Mouse (Mus musculus): ENCODE measurements around the gene Fgd2. TPM values are rescaled to one million over a fixed set of nuclear protein-coding genes. Genes with fewer than 3 reads are reported as not detected.

The Fgd2 gene
- polyA plus RNA-seq, 1 experiment from 2014 or later = 8.9 TPM

DNA sequence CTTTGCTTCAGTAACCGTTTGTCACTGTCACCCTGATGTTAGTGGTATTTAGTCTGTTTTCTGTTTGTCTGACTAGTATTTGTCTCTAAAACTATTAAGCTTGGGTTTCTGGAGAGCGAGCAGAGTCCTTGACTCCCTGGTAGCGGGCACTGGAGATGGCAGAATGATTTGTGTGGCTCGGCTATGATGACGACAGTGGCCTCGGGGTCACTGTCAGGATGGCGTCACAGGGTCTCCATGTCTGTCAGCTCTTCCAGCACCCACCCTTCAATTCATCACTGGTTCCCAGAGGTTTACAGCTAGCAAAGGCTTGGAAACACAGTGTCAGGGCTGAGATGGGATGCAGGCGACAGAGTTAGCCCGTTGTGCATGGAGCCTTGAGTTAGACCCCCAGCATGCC lies 23.2 kb downstream of the Fgd2 start:
- 69% methylated on average over 9 of the region's 9 CpGs for WGBS (ENCODE audit: insufficient replicate concordance)
- H3K36me3 ChIP-seq (replicated peaks; ENCODE audit: insufficient read depth, low read length) = no peaks in the 10 kb centered on the region
- TF ChIP-seq EP300 (IDR thresholded peaks at IDR 0.05; ENCODE audit: low read depth) = no peak
- no peak for TF ChIP-seq CTCF (IDR thresholded peaks at IDR 0.05; ENCODE audit: low read depth)
- no peak for ATAC-seq
- H3K27ac ChIP-seq (ENCODE audit: low read depth) = peak overlapping the region; percentile 78
- no peaks in the 10 kb centered on the region for H3K27me3 ChIP-seq (ENCODE audit: insufficient read depth, low read length)
- H3K4me2 ChIP-seq (ENCODE audit: low read depth, low read length) = no peak overlapping the region
- H3K9ac ChIP-seq (replicated peaks) = no peak overlapping the region
- H3K4me1 ChIP-seq (ENCODE audit: insufficient read depth) = peaks cover 7% of the 10 kb centered on the region; the same call in 1 of the 2 replicates
- H3K9me3 ChIP-seq (ENCODE audit: low read length) = no peaks in the 10 kb centered on the region
- H3K4me3 ChIP-seq (ENCODE audit: low read depth, low read length) = no peak overlapping the region
- DNase-seq = no peak

DNA sequence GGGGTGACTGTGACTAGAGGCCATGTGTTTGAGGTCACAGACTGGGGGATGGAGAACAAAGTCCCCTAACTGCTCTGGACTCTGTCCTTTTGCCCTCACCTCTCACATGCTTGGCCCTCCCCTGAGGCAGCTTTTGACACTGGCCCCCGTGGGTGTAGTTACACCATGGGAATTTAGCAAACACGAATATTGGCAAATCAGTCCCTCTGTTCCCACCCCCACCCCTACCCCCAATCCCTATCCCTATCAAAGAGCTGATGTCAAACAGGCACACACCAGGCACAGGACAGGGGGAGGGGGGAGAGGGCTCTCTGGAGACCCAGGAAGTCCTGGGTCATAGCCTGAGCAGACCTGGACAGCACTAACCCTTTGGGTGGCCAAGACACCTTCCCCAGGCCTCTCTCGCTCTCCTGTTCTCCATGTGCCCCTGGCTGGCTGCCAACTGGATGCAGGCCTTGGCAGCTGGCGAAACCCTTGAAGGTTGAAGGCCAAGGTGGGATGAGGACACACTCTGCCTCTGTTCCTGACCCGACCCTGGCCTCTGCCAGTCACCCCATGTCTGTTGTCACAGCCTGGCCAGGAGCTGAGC lies 24.2 kb downstream of the Fgd2 start:
- Histone ChIP-seq H3K4me2 (ENCODE audit: low read depth, low read length) (peak overlapping the region; percentile 36; the same call in 1 of the 2 replicates), H3K27ac (ENCODE audit: low read depth) (peak overlapping the region; percentile 94), H3K9me3 (ENCODE audit: low read length) (no peaks in the 10 kb centered on the region), H3K4me1 (ENCODE audit: insufficient read depth) (peaks cover 7% of the 10 kb centered on the region; the same call in 1 of the 2 replicates), H3K27me3 (ENCODE audit: insufficient read depth, low read length) (no peaks in the 10 kb centered on the region), H3K36me3 (replicated peaks; ENCODE audit: insufficient read depth, low read length) (no peaks in the 10 kb centered on the region), H3K4me3 (ENCODE audit: low read depth, low read length) (no peak overlapping the region), H3K9ac (replicated peaks) (peak overlapping the region; percentile 23; the same call in 1 of the 2 replicates)
- ATAC-seq (peak; percentile 92), DNase-seq (peak; percentile 73)
- 44% methylated on average over 5 of the region's 5 CpGs for WGBS (ENCODE audit: insufficient replicate concordance)
- peak; percentile 73 for TF ChIP-seq EP300 (IDR thresholded peaks at IDR 0.05; ENCODE audit: low read depth)
- no peak for TF ChIP-seq CTCF (IDR thresholded peaks at IDR 0.05; ENCODE audit: low read depth)

DNA sequence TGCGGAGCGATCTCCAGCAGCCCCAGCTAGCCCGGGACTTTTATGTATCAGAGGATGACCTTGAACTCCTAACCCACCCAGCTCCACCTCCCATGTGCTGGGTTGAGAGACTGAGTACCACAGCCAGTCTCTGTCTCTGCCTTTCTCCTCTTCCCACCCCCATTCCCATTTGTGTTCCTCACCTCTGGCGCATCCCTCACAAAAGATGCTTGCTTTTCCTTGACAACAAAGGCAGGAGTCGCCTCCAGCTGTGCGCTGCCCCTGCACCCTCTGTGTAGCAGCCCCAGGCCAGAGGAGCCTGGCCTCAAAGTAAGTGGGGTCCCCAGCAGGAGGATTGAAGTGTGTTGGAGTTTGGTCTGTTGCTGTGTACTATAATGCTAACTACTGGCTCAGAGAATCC lies 25.0 kb downstream of the Fgd2 start:
- no peak overlapping the region for H3K9ac ChIP-seq (replicated peaks)
- no peaks in the 10 kb centered on the region for H3K36me3 ChIP-seq (replicated peaks; ENCODE audit: insufficient read depth, low read length)
- no peaks in the 10 kb centered on the region for H3K27me3 ChIP-seq (ENCODE audit: insufficient read depth, low read length)
- no peaks in the 10 kb centered on the region for H3K9me3 ChIP-seq (ENCODE audit: low read length)
- ATAC-seq = no peak
- WGBS (ENCODE audit: insufficient replicate concordance) = 83% methylated on average over 6 of the region's 6 CpGs
- TF ChIP-seq CTCF (IDR thresholded peaks at IDR 0.05; ENCODE audit: low read depth) (no peak), EP300 (IDR thresholded peaks at IDR 0.05; ENCODE audit: low read depth) (no peak)
- H3K4me3 ChIP-seq (ENCODE audit: low read depth, low read length) = no peak overlapping the region
- H3K4me2 ChIP-seq (ENCODE audit: low read depth, low read length) = no peak overlapping the region
- peaks cover 7% of the 10 kb centered on the region; the same call in 1 of the 2 replicates for H3K4me1 ChIP-seq (ENCODE audit: insufficient read depth)
- H3K27ac ChIP-seq (ENCODE audit: low read depth) = peak overlapping the region; percentile 94
- no peak for DNase-seq

DNA sequence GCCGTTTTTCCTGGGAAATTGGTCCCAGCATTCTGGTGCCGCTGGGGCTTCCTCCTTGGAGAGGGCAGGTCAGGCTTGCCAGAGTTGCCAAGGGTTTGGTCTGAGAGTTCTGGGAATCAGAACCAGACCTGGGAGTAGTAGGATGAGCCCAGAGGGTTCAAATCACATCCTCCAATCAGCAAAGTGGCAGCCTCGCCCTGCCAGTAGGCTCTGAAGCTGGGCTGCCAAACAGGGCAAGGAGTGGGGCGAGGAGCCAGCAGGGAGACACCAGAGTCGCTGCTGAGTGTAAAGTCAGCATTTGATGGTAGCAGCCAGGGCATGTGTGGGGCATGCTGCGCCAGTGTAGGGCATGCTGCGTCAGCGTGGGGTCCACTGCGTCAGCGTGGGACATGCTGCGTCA lies 28.3 kb downstream of the Fgd2 start:
- Histone ChIP-seq H3K4me1 (ENCODE audit: insufficient read depth) (peaks cover 20% of the 10 kb centered on the region), H3K36me3 (replicated peaks; ENCODE audit: insufficient read depth, low read length) (no peaks in the 10 kb centered on the region), H3K27ac (ENCODE audit: low read depth) (no peak overlapping the region), H3K9me3 (ENCODE audit: low read length) (no peaks in the 10 kb centered on the region), H3K9ac (replicated peaks) (no peak overlapping the region), H3K27me3 (ENCODE audit: insufficient read depth, low read length) (no peaks in the 10 kb centered on the region), H3K4me3 (ENCODE audit: low read depth, low read length) (no peak overlapping the region), H3K4me2 (ENCODE audit: low read depth, low read length) (no peak overlapping the region)
- TF ChIP-seq CTCF (IDR thresholded peaks at IDR 0.05; ENCODE audit: low read depth) (no peak), EP300 (IDR thresholded peaks at IDR 0.05; ENCODE audit: low read depth) (no peak)
- no peak for DNase-seq
- WGBS (ENCODE audit: insufficient replicate concordance) = 83% methylated on average over 11 of the region's 11 CpGs
- ATAC-seq = no peak

DNA sequence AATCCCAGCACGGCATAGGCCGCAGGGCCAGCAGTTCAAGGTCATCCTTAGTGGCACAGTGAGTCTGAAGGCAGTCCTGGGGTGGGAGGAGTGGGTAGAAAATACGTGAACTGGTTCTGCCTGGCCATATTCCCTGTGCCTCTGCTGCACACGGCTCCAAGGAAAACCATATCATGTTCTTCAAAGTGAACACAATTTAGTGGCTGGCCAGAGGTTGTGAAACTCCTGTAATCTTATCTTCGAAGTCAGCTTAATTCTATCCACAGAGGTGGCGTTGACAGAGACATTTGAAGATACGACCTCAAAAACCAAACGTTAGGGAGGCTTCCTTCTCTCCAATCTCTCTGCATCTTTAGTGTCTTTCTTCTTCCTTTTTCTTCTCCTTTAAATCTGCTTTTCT lies 30.6 kb downstream of the Fgd2 start:
- DNase-seq = no peak
- no peaks in the 10 kb centered on the region for H3K9me3 ChIP-seq (ENCODE audit: low read length)
- ATAC-seq = no peak
- WGBS (ENCODE audit: insufficient replicate concordance) = 32% methylated on average over 8 of the region's 8 CpGs
- peaks cover 36% of the 10 kb centered on the region for H3K4me1 ChIP-seq (ENCODE audit: insufficient read depth)
- H3K36me3 ChIP-seq (replicated peaks; ENCODE audit: insufficient read depth, low read length) = no peaks in the 10 kb centered on the region
- no peak overlapping the region for H3K4me3 ChIP-seq (ENCODE audit: low read depth, low read length)
- H3K27me3 ChIP-seq (ENCODE audit: insufficient read depth, low read length) = no peaks in the 10 kb centered on the region
- H3K9ac ChIP-seq (replicated peaks) = no peak overlapping the region
- TF ChIP-seq CTCF (IDR thresholded peaks at IDR 0.05; ENCODE audit: low read depth) (no peak), EP300 (IDR thresholded peaks at IDR 0.05; ENCODE audit: low read depth) (no peak)
- H3K27ac ChIP-seq (ENCODE audit: low read depth) = no peak overlapping the region
- no peak overlapping the region for H3K4me2 ChIP-seq (ENCODE audit: low read depth, low read length)

DNA sequence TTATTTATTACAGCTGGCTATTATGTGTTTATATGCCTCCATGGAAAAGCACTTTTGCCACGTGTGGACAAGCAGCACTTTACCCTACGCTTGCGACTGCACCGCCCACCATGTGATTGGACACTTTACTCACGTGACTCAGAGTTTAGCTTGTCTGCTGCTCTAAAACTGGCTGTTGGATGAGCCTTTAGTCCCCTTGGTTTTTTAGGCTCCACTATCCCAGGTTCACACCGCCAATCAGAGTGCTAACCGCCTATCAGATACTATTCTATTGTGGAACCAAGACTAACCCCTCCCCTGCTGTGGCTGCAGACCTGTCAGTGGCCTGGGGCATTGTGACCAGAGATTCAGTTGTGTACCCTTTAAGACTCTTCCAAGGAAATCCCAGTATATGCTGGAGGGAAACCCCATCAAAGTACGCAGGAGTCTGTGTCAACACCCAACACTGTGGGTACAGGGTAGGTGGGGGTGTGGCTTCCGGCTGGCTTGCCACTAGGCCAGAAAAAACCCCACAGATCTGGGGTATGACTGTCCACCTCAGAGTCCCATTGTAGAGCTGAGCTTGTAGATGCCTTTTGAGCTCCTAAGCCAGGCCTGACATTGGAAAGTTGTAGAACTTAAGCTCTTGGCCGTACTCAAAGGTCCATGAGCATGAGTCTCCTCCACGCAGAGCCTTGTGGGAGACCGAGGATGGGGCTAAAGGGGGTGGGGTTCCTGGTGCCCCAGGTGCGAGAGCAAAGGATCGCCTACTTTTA lies 32.8 kb downstream of the Fgd2 start:
- Histone ChIP-seq H3K4me1 (ENCODE audit: insufficient read depth) (peaks cover 58% of the 10 kb centered on the region), H3K4me2 (ENCODE audit: low read depth, low read length) (no peak overlapping the region), H3K9me3 (ENCODE audit: low read length) (no peaks in the 10 kb centered on the region), H3K36me3 (replicated peaks; ENCODE audit: insufficient read depth, low read length) (no peaks in the 10 kb centered on the region), H3K4me3 (ENCODE audit: low read depth, low read length) (no peak overlapping the region), H3K27ac (ENCODE audit: low read depth) (peak overlapping the region; percentile 93), H3K27me3 (ENCODE audit: insufficient read depth, low read length) (no peaks in the 10 kb centered on the region), H3K9ac (replicated peaks) (no peak overlapping the region)
- ATAC-seq = no peak
- WGBS (ENCODE audit: insufficient replicate concordance) = 45% methylated on average over 14 of the region's 14 CpGs
- DNase-seq = no peak
- TF ChIP-seq EP300 (IDR thresholded peaks at IDR 0.05; ENCODE audit: low read depth) = no peak
- no peak for TF ChIP-seq CTCF (IDR thresholded peaks at IDR 0.05; ENCODE audit: low read depth)

Measured in liver, postnatal 0 days (tissue).